In the genomic region with DNA sequence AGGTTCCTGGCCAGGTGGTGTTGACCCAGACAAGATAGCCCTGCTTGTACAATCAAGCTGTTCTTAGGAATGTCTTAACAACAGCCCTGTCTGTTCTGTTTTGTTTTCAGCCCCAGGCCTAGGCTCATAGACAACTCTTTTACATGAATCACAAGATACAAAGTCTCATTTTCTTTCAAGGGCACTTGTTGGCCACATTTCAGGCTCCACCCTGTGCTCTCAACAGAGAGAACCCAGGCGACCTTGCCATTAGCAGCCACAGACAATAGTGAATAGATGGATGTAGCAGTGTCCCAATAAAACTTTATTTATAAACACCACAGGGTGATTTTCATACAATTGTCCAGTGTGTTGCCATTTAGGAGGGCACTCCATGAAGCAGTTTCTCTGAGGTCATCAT, we compare ENCODE assay signal across 12 mouse cellular contexts.
"Had no signal": no experiment of that assay in that cellular context is flagged by ENCODE, and none has a peak within 500 bp of the region (broad histone marks: within the 10 kb centered on the region; RNA-seq: fewer than 3 reads in every experiment).

No protein-coding gene starts in this region.

- DNase-seq: kidney, adult 8-10 months; kidney, postnatal 36 days; layer of hippocampus, adult 9-11 months; layer of hippocampus, postnatal 36 days; liver; lung, adult 2 months; lung, postnatal 36 days; midbrain, embryonic 14.5 days; retina, postnatal 1 day; right cerebral cortex, postnatal 4 days; spleen, adult 18-20 months; thymus, postnatal 36 days had no signal
